Mouse (Mus musculus): ENCODE results near the gene Olfr118.
"Not testable (repeated sequence)": the region's sequence is repeated elsewhere in the genome, so short reads cannot be mapped to it uniquely, and the experiment has no call there.

The Olfr118 gene

DNA sequence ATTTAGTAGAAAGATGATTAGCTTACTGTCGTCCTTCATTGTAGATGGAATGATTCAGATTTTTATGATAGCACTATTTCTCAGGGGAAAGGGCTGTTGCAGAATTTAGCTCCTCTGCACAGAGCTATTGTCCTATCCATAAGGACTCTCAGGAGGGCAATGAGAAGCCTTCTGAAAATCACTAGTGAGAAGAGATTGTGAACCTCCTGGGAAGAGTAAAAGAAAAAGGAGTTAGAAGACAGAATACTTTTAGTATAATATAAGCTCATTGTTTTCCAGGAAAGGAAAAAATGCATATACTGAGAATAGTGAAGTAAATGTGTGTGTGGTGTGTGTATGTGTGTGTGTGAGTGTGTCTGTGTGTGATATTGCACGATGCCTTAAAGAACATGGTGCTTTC lies at the start of gene Olfr118:
Gene Olfr118, plus strand, starts transcription at position 301 of the 400 bp plus-strand sequence.
- no peak for DNase-seq

DNA sequence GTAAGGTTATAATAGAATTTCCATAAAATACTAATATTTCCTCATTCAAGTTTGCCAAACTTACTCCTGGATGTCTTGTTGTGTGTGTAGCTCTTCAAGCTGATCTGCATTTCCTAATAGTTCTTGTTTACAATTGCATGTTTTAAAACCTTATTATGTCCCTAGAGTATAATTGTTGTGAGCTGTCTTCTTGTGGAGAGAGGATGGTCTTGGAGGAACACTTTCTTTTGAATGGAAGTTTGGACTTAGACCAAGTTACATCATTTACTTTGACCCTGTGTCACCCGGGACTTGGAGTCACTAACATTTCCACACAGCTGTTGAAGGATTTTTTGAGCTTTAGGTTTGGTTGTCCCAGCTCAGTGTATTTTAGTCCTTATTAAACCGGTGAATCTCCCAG lies 39.8 kb upstream of the Olfr118 start, which contains the start of the genes Olfr115 and Olfr116:
Gene Olfr115, minus strand, starts transcription at position 101 of the 400 bp plus-strand sequence.
Gene Olfr116, minus strand, starts transcription at position 191 of the 400 bp plus-strand sequence.
- DNase-seq, result no peak

DNA sequence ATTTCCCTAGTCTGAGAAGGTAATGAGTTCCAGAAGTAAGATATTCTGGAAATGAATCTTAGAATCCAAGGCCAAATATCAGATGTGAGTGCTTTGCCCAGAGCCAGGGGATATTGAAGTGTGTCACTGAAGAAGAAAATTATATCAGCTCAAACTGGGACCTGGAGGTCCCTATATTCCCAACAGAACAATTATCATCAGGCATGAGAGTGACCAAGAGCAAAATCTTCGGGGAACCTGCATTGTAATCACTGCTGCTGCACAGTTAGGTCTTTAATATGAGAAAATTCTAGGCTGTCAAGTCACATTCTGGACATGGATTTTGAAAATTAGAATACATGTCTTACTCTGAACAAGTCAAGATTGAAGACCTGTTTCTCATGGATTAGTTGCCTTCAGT lies 3.1 kb upstream of the Olfr118 start, which contains the start of gene Olfr117:
Gene Olfr117, minus strand, starts transcription at position 101 of the 400 bp plus-strand sequence.
- DNase-seq, result no peak

DNA sequence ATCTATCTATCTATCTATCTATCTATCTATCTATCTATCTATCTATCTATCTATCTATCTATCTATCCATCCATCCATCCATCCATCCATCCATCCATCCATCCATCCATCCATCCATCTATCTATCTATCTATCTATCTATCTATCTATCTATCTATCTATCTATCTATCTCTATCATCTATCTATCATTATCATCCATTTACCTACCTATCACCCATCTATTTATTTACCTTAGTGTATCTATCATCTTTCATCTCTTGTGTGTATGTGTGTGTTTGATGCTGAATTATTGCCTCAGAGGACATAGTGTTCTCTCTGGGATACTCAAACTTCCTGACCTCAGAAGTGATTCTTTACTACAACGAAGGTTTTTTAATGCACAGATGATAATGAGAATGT lies 29.5 kb downstream of the Olfr118 start, which contains the start of gene Olfr119:
Gene Olfr119, plus strand, starts transcription at position 301 of the 400 bp plus-strand sequence.
- not testable (repeated sequence) for DNase-seq

DNA sequence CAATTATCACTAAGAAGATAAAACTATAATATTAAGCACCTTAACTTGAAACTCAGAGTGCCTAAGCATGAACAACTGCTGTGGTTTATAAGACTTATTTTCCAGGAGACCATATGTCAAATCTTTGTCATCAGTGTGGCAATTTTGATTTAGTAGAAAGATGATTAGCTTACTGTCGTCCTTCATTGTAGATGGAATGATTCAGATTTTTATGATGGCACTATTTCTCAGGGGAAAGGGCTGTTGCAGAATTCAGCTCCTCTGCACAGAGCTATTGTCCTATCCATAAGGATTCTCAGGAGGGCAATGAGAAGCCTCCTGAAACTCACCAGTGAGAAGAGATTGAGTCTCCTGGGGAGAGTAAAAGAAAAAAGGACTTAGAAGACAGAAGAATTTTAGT lies 54.7 kb downstream of the Olfr118 start, which contains the start of gene Olfr120:
Gene Olfr120, plus strand, starts transcription at position 301 of the 400 bp plus-strand sequence.
- no peak for DNase-seq
